Mouse (Mus musculus) liver, embryonic 11.5 days (tissue): Measurements from ENCODE around the gene Hsf5. TPM values are rescaled to one million over a fixed set of nuclear protein-coding genes. Genes with fewer than 3 reads are reported as not detected.
A peak's percentile ranks its signal among the peaks of the same experiment; 100 is the strongest.

Source experiments
- ATAC-seq: fragments of 200-750 bp; cut with Nextera tagmentation; replicated peaks from 2 replicates; pipeline ENCODE4 v1.8.0; 2017; ENCODE audit warnings: moderate number of reproducible peaks, mild to moderate bottlenecking, moderate TSS enrichment, moderate library complexity; ENCODE audit not compliant: low FRiP score
- DNase-seq: peaks from one replicate; pipeline ENCODE4 v3.0.0-alpha.2; 2017; ENCODE audit warnings: low spot score
- H3K27ac ChIP-seq: fragments of 300-500 bp; sonication (generic); 2 replicates; pipeline ENCODE4 v1.5.1; 2014; ENCODE audit warnings: mild to moderate bottlenecking, low read depth, low read length, control low read depth
- H3K27me3 ChIP-seq: fragments of 300-500 bp; sonication (generic); replicated peaks from 2 replicates; pipeline ENCODE4 v1.6.1; 2014; ENCODE audit warnings: low read length, mixed read lengths; ENCODE audit not compliant: control insufficient read depth, insufficient read depth
- H3K36me3 ChIP-seq: fragments of 300-500 bp; sonication (generic); 2 replicates; pipeline ENCODE4 v1.6.1; 2014; ENCODE audit warnings: mild to moderate bottlenecking, low read length, moderate library complexity, mixed read lengths; ENCODE audit not compliant: control insufficient read depth, insufficient read depth
- H3K4me1 ChIP-seq: fragments of 300-500 bp; sonication (generic); replicated peaks from 2 replicates; pipeline ENCODE4 v1.6.1; 2014; ENCODE audit warnings: low read length, mixed read lengths; ENCODE audit not compliant: control insufficient read depth, insufficient read depth
- H3K4me2 ChIP-seq: fragments of 300-500 bp; sonication (generic); 2 replicates; pipeline ENCODE4 v1.6.1; 2014; ENCODE audit warnings: mild to moderate bottlenecking, control low read depth, moderate library complexity
- H3K4me3 ChIP-seq: fragments of 300-500 bp; sonication (generic); 2 replicates; pipeline ENCODE4 v1.5.1; 2014; ENCODE audit warnings: low read depth, low read length, control low read depth
- H3K9ac ChIP-seq: fragments of 300-500 bp; sonication (generic); 2 replicates; pipeline ENCODE4 v1.6.1; 2014; ENCODE audit warnings: low read depth, low read length, control low read depth
- H3K9me3 ChIP-seq: fragments of 300-500 bp; sonication (generic); 2 replicates; pipeline ENCODE4 v1.6.1; 2016; ENCODE audit warnings: low read length, inconsistent platforms, mixed read lengths; ENCODE audit not compliant: control insufficient read depth
- whole genome bisulfite sequencing: fragments of 180-500 bp; shearing (Covaris S2); extraction: QIAGEN DNeasy Blood & Tissue Kit; methylation state at CpG from one replicate; pipeline ENCODE4 v1.1.7; 2014; 5-methylcytosine and 5-hydroxymethylcytosine counted together
- polyA plus RNA-seq: library from polyadenylated mRNA; unstranded; fragments of >200 nt; fragmentation: Nextera tagmentation; extraction: Ambion mirVana; gene quantifications from 2 replicates; pipeline ENCODE4 v1.2.1, GENCODE M21; 2014

The Hsf5 gene
- polyA plus RNA-seq = 0.08 and 0.10 TPM in 2 replicates

DNA sequence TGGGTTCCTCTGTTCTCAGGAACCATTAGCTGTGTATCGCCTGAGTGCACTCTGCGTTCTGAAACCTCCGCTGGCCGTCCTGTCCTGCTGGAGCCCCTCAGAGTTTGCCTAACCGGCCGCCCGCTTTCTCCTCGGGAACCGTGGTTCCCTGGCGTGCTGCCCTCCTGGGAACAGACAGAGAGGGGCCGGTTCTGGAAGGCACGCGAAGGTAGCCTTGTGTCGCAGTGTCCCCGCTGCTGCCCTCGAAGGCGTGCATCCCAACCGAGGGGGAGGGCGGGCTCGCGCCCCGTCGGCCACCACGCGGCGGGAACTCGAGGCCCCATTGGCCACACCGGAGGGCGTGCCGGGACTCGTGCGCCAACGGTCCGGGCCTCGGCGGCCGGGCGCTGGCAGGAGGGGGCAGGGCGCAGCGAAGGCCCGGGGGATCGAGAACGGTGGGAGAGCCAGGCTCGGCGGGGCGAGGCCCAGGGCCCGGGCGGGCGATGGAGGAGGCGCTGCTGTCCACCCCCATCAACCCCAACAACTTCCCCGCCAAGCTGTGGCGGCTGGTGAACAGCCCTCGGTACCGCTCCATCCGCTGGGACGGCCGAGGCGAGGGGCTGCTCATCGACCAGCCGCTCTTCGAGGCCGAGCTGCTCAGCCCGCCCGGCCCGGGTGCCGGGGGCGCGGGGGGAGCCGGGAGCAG is at the start of gene Hsf5:
Gene Hsf5 (plus strand): TSS at position 375 of the 685 bp plus-strand sequence.
- WGBS = 89% methylated on average over 67 of the region's 69 CpGs
- Histone ChIP-seq H3K4me2 (no peak within 1 kb of the TSS), H3K9ac (no peak within 1 kb of the TSS), H3K27ac (no peak within 1 kb of the TSS), H3K36me3 (peaks cover 49% of the 10 kb centered on the region), H3K4me3 (no peak within 1 kb of the TSS), H3K27me3 (no peaks in the 10 kb centered on the region), H3K4me1 (no peaks in the 10 kb centered on the region), H3K9me3 (0 out of 2 replicates have a peak, but pooled peaks cover 2% of the 10 kb centered on the region)
- peak; percentile 23 for DNase-seq
- no peak for ATAC-seq

DNA sequence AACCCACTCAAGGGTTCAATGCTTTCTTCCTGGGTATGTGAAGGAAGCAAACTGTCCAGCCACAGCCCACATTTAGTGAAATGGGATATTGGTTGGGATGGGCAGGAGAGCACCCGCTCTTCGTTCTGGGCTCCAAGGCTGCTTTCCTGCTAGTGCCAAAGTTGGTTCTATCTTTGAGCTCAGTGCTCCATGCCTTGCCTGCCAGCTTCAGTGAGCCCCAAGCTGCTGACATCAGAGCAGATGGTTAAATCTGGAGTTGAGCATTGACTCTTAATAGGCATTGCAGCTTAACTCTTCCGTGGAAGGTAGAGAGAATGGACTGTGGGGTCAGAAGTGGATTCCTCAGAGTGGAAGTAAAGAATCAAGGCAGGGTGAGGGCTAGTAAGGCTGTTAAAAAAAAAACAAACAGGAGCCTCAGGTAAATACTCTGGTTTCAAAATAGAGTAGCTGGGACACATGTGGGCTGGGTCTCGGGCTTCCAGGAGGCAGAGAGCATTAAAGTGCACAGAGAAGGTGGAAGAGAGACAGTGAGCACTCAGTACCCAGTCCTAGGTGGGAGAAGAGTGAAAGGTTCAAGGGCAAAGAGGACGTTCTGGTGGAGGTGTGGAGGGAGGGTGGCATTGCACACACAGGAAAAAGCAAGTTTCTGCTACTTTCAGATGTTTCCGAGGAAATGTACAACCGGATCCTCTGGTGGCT is 48.6 kb upstream of the Hsf5 start, which contains the start of gene Sept4:
Gene Sept4 (plus strand): TSS at position 649 of the 699 bp plus-strand sequence.
- no peak for ATAC-seq
- H3K27me3 ChIP-seq = no peaks in the 10 kb centered on the region
- H3K36me3 ChIP-seq = no peaks in the 10 kb centered on the region
- H3K4me1 ChIP-seq = peaks cover 2% of the 10 kb centered on the region; the same call in 1 of the 2 replicates
- H3K4me2 ChIP-seq = no peak within 1 kb of the TSS
- WGBS = 75% methylated on average over 7 of the region's 7 CpGs
- H3K9me3 ChIP-seq = no peaks in the 10 kb centered on the region
- H3K4me3 ChIP-seq = no peak within 1 kb of the TSS
- DNase-seq = no peak
- no peak within 1 kb of the TSS for H3K9ac ChIP-seq
- no peak within 1 kb of the TSS for H3K27ac ChIP-seq

DNA sequence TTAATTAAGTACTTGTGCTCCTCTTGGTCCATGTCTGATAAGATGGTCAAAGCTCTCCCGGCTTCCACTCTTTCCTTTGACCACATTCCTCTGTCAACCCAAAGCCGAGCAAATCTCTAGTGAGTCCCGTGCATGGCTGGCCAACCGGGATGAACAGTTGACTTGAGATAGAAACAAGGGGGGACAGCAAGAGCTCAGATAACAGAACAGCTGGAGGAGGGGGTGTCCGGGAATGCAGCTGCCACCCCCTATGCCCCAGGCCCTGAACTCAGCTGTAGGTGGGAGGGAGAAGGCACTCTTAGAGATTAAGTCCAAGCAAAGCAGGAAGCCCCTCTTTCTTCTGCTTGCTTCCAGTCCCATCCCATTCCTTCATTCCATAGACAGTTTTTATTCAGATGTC is 46.2 kb upstream of the Hsf5 start:
- Histone ChIP-seq H3K4me1 (peaks cover 2% of the 10 kb centered on the region; the same call in 1 of the 2 replicates), H3K4me3 (no peak overlapping the region), H3K9ac (no peak overlapping the region), H3K4me2 (no peak overlapping the region), H3K9me3 (no peaks in the 10 kb centered on the region), H3K27ac (no peak overlapping the region), H3K36me3 (no peaks in the 10 kb centered on the region), H3K27me3 (no peaks in the 10 kb centered on the region)
- no peak for DNase-seq
- ATAC-seq = no peak
- WGBS = 47% methylated on average over 5 of the region's 5 CpGs

DNA sequence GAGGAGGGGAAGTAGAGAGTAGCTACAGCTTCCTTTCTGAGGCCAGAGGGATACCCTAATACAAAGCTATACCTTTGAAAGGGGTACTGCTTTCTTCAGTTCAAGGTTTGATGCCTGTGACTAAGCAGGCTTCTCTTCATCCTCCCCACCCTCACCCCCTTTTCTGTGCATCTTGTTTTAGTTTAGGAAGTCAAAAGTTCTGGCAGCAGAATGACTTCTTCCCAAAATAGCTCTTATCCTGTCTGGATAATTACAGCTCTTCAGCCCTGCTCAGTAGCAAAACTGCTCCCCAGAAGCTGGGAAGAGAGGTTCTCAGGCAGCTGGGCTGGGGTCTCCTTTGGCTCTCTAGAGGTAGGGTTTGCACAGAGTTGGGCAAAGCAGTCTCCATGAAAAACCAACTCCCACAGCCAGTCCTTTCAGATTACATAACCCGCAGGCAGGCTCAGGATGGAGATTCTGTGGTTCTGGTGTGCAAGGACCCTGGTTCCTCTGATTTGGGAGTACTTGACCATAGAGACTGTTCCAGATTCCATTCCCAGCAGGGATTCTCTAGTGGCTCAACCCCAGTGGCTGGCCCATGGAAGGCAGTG is 45.5 kb upstream of the Hsf5 start:
- H3K9ac ChIP-seq = no peak overlapping the region
- no peak overlapping the region for H3K4me3 ChIP-seq

DNA sequence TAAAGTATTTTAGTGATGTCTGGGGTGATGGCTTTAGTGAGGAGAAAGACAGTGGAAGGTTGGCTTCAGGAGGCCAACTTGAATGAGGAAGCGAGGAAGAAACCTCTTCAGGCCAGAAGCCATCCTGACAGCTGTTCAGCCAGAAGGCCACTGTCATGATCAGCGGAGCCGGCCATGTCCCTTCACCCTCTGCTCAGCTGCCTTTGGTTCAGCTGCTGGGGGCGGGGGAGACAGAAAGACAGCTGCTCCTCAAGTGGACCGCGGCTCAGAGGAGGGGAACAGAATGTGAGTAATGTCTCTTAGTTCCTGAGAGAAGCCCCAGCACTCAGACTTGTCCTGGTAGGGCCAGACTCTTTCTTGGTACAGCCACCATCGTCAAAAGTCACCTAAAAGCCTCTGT is 43.2 kb upstream of the Hsf5 start:
- WGBS = 65% methylated on average over 7 of the region's 7 CpGs

More for the DNA sequence above, 45.5 kb upstream of the Hsf5 start:
- Histone ChIP-seq H3K36me3 (no peaks in the 10 kb centered on the region), H3K27ac (no peak overlapping the region), H3K4me1 (peaks cover 2% of the 10 kb centered on the region; the same call in 1 of the 2 replicates), H3K9me3 (no peaks in the 10 kb centered on the region), H3K27me3 (no peaks in the 10 kb centered on the region), H3K4me2 (no peak overlapping the region)
- 89% methylated on average over 1 of the region's 1 CpGs for WGBS
- DNase-seq = no peak
- ATAC-seq = no peak

DNA sequence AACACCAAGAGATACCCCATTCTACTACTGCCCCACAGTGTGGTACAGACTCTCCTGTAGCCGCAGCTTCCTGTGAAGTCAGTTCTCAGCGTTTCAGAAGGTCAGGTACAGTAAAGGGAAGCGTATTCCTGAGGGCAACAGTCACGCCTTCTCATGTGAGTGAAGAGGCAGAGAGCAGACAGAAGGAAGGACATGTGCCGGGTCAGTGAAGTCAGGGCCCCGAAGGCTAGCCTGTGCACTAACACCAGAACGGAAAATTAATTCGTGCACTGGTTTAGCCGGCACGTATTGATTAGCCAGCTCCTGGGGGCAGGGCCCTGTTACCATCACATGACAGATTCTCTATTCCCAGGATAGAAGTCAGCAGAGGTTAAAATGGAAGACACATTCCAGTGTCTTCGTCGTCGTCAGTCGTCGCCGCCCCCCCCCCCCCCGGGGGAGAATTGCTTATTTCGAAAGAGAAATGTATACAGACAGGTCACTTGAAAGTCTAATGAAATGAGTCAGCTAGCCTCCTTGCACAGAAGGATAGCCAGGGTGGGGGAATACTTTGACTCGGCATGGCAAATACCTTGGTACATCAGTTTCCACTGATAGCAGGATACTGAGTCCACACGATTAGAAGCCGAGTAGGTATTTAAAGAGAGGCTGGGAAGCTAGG is 42.3 kb upstream of the Hsf5 start:
- H3K9me3 ChIP-seq = no peaks in the 10 kb centered on the region
- no peaks in the 10 kb centered on the region for H3K36me3 ChIP-seq
- DNase-seq (no peak), ATAC-seq (no peak)
- H3K4me1 ChIP-seq = peaks cover 18% of the 10 kb centered on the region
- WGBS = 66% methylated on average over 21 of the region's 21 CpGs
- no peak overlapping the region for H3K9ac ChIP-seq
- H3K4me3 ChIP-seq = no peak overlapping the region
- H3K27me3 ChIP-seq = no peaks in the 10 kb centered on the region
- H3K4me2 ChIP-seq = no peak overlapping the region
- no peak overlapping the region for H3K27ac ChIP-seq

More for the DNA sequence above, 43.2 kb upstream of the Hsf5 start:
- no peaks in the 10 kb centered on the region for H3K27me3 ChIP-seq
- H3K4me3 ChIP-seq = no peak overlapping the region
- H3K9me3 ChIP-seq = no peaks in the 10 kb centered on the region
- H3K27ac ChIP-seq = no peak overlapping the region
- no peaks in the 10 kb centered on the region for H3K36me3 ChIP-seq
- ATAC-seq (no peak), DNase-seq (no peak)
- H3K9ac ChIP-seq = no peak overlapping the region
- H3K4me1 ChIP-seq = peaks cover 9% of the 10 kb centered on the region
- no peak overlapping the region for H3K4me2 ChIP-seq

DNA sequence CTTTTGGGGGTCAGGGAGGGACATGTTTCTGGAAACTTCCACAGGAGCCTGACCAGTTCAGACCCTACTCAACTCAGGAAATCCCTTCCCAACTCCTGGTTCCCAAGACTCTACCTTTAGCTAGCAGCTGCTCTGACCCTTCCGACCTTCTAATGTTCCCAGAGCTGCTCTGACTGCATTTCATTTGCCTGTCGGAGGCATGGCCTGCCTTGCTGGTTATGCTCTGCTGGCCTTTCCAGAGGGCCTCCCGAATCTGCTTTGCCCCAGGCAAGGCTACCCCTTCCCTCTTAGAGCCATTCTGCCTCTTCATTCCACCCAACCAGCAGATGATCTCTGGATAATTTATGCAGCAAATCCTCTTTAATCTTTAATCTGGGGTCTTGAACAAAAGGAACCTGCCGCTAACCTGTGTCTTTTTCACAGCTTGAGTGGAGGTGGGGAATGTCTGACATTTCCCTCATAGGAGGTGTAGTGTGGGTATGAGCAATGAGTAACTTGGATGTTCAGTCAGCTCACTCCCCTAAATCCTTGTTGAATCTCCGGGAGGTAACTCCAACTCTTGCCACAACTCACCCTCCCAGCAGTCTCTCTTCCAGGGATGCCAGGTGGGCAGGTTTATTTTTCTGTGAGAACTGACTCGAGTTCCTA is 39.2 kb upstream of the Hsf5 start:
- no peak for DNase-seq
- Histone ChIP-seq H3K27ac (no peak overlapping the region), H3K36me3 (no peaks in the 10 kb centered on the region), H3K9me3 (no peaks in the 10 kb centered on the region), H3K9ac (peak overlapping the region; percentile 64; the same call in 1 of the 2 replicates), H3K4me3 (peak overlapping the region; percentile 61), H3K4me1 (peaks cover 17% of the 10 kb centered on the region), H3K4me2 (peak overlapping the region; percentile 98), H3K27me3 (no peaks in the 10 kb centered on the region)
- no peak for ATAC-seq
- 45% methylated on average over 6 of the region's 6 CpGs for WGBS
